Mouse (Mus musculus): Measurements from ENCODE around the gene Tcf7l2. TPM values are rescaled to one million over a fixed set of nuclear protein-coding genes. Genes with fewer than 3 reads are reported as not detected.

The Tcf7l2 gene
- total and polyA plus RNA-seq, 2 experiments from 2014 or later = 3.0 to 38.6 TPM

DNA sequence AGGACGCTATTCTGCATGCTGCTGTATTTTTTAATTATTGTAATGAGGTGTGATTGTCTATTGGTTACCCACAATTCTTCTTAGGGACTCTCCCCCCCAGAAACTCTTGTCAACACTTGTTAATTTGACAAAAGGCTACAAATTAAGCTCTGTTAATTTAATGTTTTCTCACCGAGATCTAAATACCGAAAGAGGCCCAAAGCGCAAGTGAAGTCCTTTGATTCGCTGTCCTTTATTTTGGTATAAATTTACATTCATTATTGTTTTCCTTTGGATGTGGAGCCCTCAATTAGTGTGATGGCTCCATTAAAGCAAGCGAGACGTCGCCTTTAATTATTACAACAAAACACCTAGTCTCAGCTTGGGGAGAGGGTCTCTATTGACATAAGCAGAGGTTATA lies 170.3 kb downstream of the Tcf7l2 start:
- Histone ChIP-seq H3K9me3 (replicated peaks; ENCODE audit: control insufficient read depth, low read length) (peaks cover 5% of the 10 kb centered on the region; the same call in 1 of the 2 replicates), H3K27me3 (ENCODE audit: control insufficient read depth, insufficient read depth, low read length) (no peaks in the 10 kb centered on the region), H3K4me3 (ENCODE audit: low read depth, low read length) (no peak overlapping the region), H3K9ac (replicated peaks; ENCODE audit: low read depth, low read length) (no peak overlapping the region), H3K36me3 (replicated peaks; ENCODE audit: control insufficient read depth, insufficient read depth, low read length) (peaks cover 47% of the 10 kb centered on the region), H3K4me2 (ENCODE audit: low read depth, low read length) (no peak overlapping the region), H3K4me1 (ENCODE audit: control insufficient read depth, insufficient read depth) (no peaks in the 10 kb centered on the region), H3K27ac (ENCODE audit: low read depth) (no peak overlapping the region)
- ATAC-seq (ENCODE audit: insufficient read depth, low read depth) (no peak), DNase-seq (ENCODE audit: low spot score) (no peak)
- no peak for TF ChIP-seq CTCF (IDR thresholded peaks at IDR 0.05; ENCODE audit: low read depth)
- TF ChIP-seq EP300 (IDR thresholded peaks at IDR 0.05; ENCODE audit: low read depth) = no peak
- WGBS = 97% methylated on average over 8 of the region's 8 CpGs

DNA sequence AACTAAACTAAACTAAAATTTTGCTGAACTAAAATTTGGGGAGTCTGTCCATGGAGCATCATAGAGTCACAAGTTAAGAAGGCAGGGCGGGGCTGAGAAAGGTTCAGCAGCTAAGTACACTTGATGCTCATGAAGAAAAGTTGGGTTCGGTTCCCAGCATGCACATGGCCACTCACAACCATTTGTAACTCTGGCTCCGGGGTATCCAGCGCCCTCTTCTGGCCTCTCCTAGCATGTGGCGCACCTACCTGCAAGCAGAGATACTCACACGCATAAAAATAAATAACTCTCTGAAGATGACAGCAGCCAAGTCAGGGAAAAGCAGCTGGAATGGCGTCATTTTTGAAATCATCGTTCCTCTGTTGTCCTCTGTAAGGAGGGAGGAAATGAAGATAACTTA lies 171.2 kb downstream of the Tcf7l2 start:
- Histone ChIP-seq H3K4me2 (ENCODE audit: low read depth, low read length) (no peak overlapping the region), H3K27ac (ENCODE audit: low read depth) (no peak overlapping the region), H3K4me3 (ENCODE audit: low read depth, low read length) (no peak overlapping the region), H3K27me3 (ENCODE audit: control insufficient read depth, insufficient read depth, low read length) (no peaks in the 10 kb centered on the region), H3K9me3 (replicated peaks; ENCODE audit: control insufficient read depth, low read length) (peaks cover 5% of the 10 kb centered on the region; the same call in 1 of the 2 replicates), H3K4me1 (ENCODE audit: control insufficient read depth, insufficient read depth) (no peaks in the 10 kb centered on the region), H3K36me3 (replicated peaks; ENCODE audit: control insufficient read depth, insufficient read depth, low read length) (peaks cover 54% of the 10 kb centered on the region), H3K9ac (replicated peaks; ENCODE audit: low read depth, low read length) (no peak overlapping the region)
- ATAC-seq (ENCODE audit: insufficient read depth, low read depth) (no peak), DNase-seq (ENCODE audit: low spot score) (no peak)
- TF ChIP-seq EP300 (IDR thresholded peaks at IDR 0.05; ENCODE audit: low read depth) (no peak), CTCF (IDR thresholded peaks at IDR 0.05; ENCODE audit: low read depth) (no peak)
- 89% methylated on average over 8 of the region's 8 CpGs for WGBS

DNA sequence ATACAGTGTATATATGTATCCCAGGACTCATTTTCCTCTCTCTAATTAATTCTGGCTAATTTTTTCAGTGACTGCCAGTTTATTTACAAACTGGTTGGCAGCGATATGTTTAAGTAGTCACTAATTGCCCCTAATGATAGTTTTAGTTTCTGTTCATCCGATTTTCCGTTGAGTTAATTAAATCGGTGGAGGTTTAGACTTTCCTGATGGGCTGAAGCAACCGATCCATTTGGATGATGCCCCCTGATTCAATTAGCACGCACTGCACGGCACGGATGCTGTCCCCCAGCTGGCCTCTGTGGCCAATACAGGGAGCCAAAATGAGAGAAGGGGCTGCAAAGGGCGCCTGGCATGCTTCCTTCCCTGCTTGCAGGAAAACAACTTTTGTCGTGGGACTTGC lies 172.0 kb downstream of the Tcf7l2 start:
- no peak overlapping the region for H3K27ac ChIP-seq (ENCODE audit: low read depth)
- ATAC-seq (ENCODE audit: insufficient read depth, low read depth) (no peak), DNase-seq (ENCODE audit: low spot score) (no peak)
- no peak overlapping the region for H3K4me2 ChIP-seq (ENCODE audit: low read depth, low read length)
- H3K4me1 ChIP-seq (ENCODE audit: control insufficient read depth, insufficient read depth) = no peaks in the 10 kb centered on the region
- no peak overlapping the region for H3K4me3 ChIP-seq (ENCODE audit: low read depth, low read length)
- 88% methylated on average over 10 of the region's 10 CpGs for WGBS
- no peak for TF ChIP-seq EP300 (IDR thresholded peaks at IDR 0.05; ENCODE audit: low read depth)
- TF ChIP-seq CTCF (IDR thresholded peaks at IDR 0.05; ENCODE audit: low read depth) = no peak
- H3K9me3 ChIP-seq (replicated peaks; ENCODE audit: control insufficient read depth, low read length) = peaks cover 5% of the 10 kb centered on the region; the same call in 1 of the 2 replicates
- H3K9ac ChIP-seq (replicated peaks; ENCODE audit: low read depth, low read length) = no peak overlapping the region
- peaks cover 50% of the 10 kb centered on the region for H3K36me3 ChIP-seq (replicated peaks; ENCODE audit: control insufficient read depth, insufficient read depth, low read length)
- no peaks in the 10 kb centered on the region for H3K27me3 ChIP-seq (ENCODE audit: control insufficient read depth, insufficient read depth, low read length)

GRCm38 (mm10) chr19:55914614-55915211 lies 173.1 kb downstream of the Tcf7l2 start:
- no peak overlapping the region for H3K4me2 ChIP-seq (ENCODE audit: low read depth, low read length)
- peaks cover 56% of the 10 kb centered on the region for H3K36me3 ChIP-seq (replicated peaks; ENCODE audit: control insufficient read depth, insufficient read depth, low read length)
- 73% methylated on average over 20 of the region's 20 CpGs for WGBS
- peaks cover 5% of the 10 kb centered on the region; the same call in 1 of the 2 replicates for H3K9me3 ChIP-seq (replicated peaks; ENCODE audit: control insufficient read depth, low read length)
- no peaks in the 10 kb centered on the region for H3K27me3 ChIP-seq (ENCODE audit: control insufficient read depth, insufficient read depth, low read length)
- no peak overlapping the region for H3K4me3 ChIP-seq (ENCODE audit: low read depth, low read length)
- TF ChIP-seq CTCF (IDR thresholded peaks at IDR 0.05; ENCODE audit: low read depth) = no peak
- no peak for TF ChIP-seq EP300 (IDR thresholded peaks at IDR 0.05; ENCODE audit: low read depth)
- no peak for ATAC-seq (ENCODE audit: insufficient read depth, low read depth)
- H3K4me1 ChIP-seq (ENCODE audit: control insufficient read depth, insufficient read depth) = no peaks in the 10 kb centered on the region
- no peak for DNase-seq (ENCODE audit: low spot score)
- no peak overlapping the region for H3K9ac ChIP-seq (replicated peaks; ENCODE audit: low read depth, low read length)
- no peak overlapping the region for H3K27ac ChIP-seq (ENCODE audit: low read depth)

DNA sequence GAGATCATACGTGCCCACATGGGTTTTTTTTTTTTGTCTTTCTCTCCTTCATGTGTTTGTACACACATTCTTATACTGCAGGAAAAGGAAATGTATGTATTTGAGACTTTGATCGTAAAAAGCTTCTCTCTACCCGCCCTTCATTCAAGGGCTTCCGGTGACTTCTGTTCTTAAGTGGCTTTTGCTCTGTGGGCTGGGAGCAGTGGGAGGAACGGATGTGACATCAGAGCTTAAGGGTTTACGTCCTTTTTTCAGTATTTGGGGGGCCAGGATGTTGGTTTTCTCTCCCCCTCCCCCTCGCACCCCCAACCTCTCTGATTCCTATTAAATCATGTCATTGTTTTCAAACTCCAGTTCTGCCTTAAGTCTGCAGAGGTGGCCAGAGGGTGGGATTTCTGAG lies 173.9 kb downstream of the Tcf7l2 start:
- Histone ChIP-seq H3K4me1 (ENCODE audit: control insufficient read depth, insufficient read depth) (no peaks in the 10 kb centered on the region), H3K4me3 (ENCODE audit: low read depth, low read length) (no peak overlapping the region), H3K27me3 (ENCODE audit: control insufficient read depth, insufficient read depth, low read length) (no peaks in the 10 kb centered on the region), H3K4me2 (ENCODE audit: low read depth, low read length) (no peak overlapping the region), H3K9me3 (replicated peaks; ENCODE audit: control insufficient read depth, low read length) (peaks cover 5% of the 10 kb centered on the region; the same call in 1 of the 2 replicates), H3K36me3 (replicated peaks; ENCODE audit: control insufficient read depth, insufficient read depth, low read length) (peaks cover 58% of the 10 kb centered on the region), H3K27ac (ENCODE audit: low read depth) (no peak overlapping the region), H3K9ac (replicated peaks; ENCODE audit: low read depth, low read length) (no peak overlapping the region)
- ATAC-seq (ENCODE audit: insufficient read depth, low read depth) (no peak), DNase-seq (ENCODE audit: low spot score) (no peak)
- TF ChIP-seq EP300 (IDR thresholded peaks at IDR 0.05; ENCODE audit: low read depth) (no peak), CTCF (IDR thresholded peaks at IDR 0.05; ENCODE audit: low read depth) (no peak)
- 62% methylated on average over 7 of the region's 7 CpGs for WGBS

- WGBS = 94% methylated on average over 3 of the region's 3 CpGs
- TF ChIP-seq EP300 (IDR thresholded peaks at IDR 0.05; ENCODE audit: low read depth) = no peak
- no peak for TF ChIP-seq CTCF (IDR thresholded peaks at IDR 0.05; ENCODE audit: low read depth)
- no peak overlapping the region for H3K4me3 ChIP-seq (ENCODE audit: low read depth, low read length)
- peaks cover 58% of the 10 kb centered on the region for H3K36me3 ChIP-seq (replicated peaks; ENCODE audit: control insufficient read depth, insufficient read depth, low read length)
- ATAC-seq (ENCODE audit: insufficient read depth, low read depth) = no peak
- H3K4me1 ChIP-seq (ENCODE audit: control insufficient read depth, insufficient read depth) = no peaks in the 10 kb centered on the region
- no peaks in the 10 kb centered on the region for H3K27me3 ChIP-seq (ENCODE audit: control insufficient read depth, insufficient read depth, low read length)
- DNase-seq (ENCODE audit: low spot score) = no peak
- no peak overlapping the region for H3K27ac ChIP-seq (ENCODE audit: low read depth)
- H3K9me3 ChIP-seq (replicated peaks; ENCODE audit: control insufficient read depth, low read length) = peaks cover 5% of the 10 kb centered on the region; the same call in 1 of the 2 replicates
- no peak overlapping the region for H3K4me2 ChIP-seq (ENCODE audit: low read depth, low read length)
- no peak overlapping the region for H3K9ac ChIP-seq (replicated peaks; ENCODE audit: low read depth, low read length)
These were observed 174.6 kb downstream of the Tcf7l2 start for GRCm38 (mm10) chr19:55916211-55916610.

Data from heart, postnatal 0 days (tissue).